Mouse (Mus musculus) hindbrain, embryonic 11.5 days (tissue): ENCODE measurements around the gene Rbmxl1. TPM values are rescaled to one million over a fixed set of nuclear protein-coding genes. Genes with fewer than 3 reads are reported as not detected.
"Not testable (repeated sequence)": the region's sequence is repeated elsewhere in the genome, so short reads cannot be mapped to it uniquely, and the experiment has no call there.

Source experiments
- ATAC-seq: fragments of 200-750 bp; cut with Nextera tagmentation; 2 replicates; pipeline ENCODE4 v1.8.0; 2017; ENCODE audit warnings: mild to moderate bottlenecking, moderate TSS enrichment, moderate library complexity; ENCODE audit not compliant: low FRiP score
- DNase-seq: peaks from one replicate; pipeline ENCODE4 v3.0.0-alpha.2; 2015; ENCODE audit warnings: low spot score
- H3K27ac ChIP-seq: fragments of 300-500 bp; sonication (generic); 2 replicates; pipeline ENCODE4 v1.5.1; 2014; ENCODE audit warnings: mild to moderate bottlenecking, low read depth, low read length
- H3K27me3 ChIP-seq: fragments of 300-500 bp; sonication (generic); 2 replicates; pipeline ENCODE4 v1.6.1; 2014; ENCODE audit warnings: mild to moderate bottlenecking, low read length, moderate library complexity, mixed read lengths; ENCODE audit not compliant: control insufficient read depth, insufficient read depth
- H3K36me3 ChIP-seq: fragments of 300-500 bp; sonication (generic); 2 replicates; pipeline ENCODE4 v1.6.1; 2014; ENCODE audit warnings: mild to moderate bottlenecking, low read length, moderate library complexity, mixed read lengths; ENCODE audit not compliant: control insufficient read depth, insufficient read depth
- H3K4me1 ChIP-seq: fragments of 300-500 bp; sonication (generic); replicated peaks from 2 replicates; pipeline ENCODE4 v1.6.1; 2014; ENCODE audit warnings: low read length, mixed read lengths; ENCODE audit not compliant: control insufficient read depth, insufficient read depth
- H3K4me2 ChIP-seq: fragments of 300-500 bp; sonication (generic); replicated peaks from 2 replicates; pipeline ENCODE4 v1.6.1; 2014; ENCODE audit warnings: mild to moderate bottlenecking, low read depth, low read length
- H3K4me3 ChIP-seq: fragments of 300-500 bp; sonication (generic); 2 replicates; pipeline ENCODE4 v1.5.1; 2014; ENCODE audit warnings: low read depth, low read length
- H3K9ac ChIP-seq: fragments of 300-500 bp; sonication (generic); 2 replicates; pipeline ENCODE4 v1.6.1; 2014; ENCODE audit warnings: low read depth, low read length
- H3K9me3 ChIP-seq: fragments of 300-500 bp; sonication (generic); 2 replicates; pipeline ENCODE4 v1.6.1; 2016; ENCODE audit warnings: low read length; ENCODE audit not compliant: control insufficient read depth
- WGBS: fragments of 180-500 bp; shearing (Covaris S2); extraction: QIAGEN DNeasy Blood & Tissue Kit; methylation state at CpG from one replicate; pipeline ENCODE4 v1.1.7; 2014; 5-methylcytosine and 5-hydroxymethylcytosine counted together
- polyA plus RNA-seq: library from polyadenylated mRNA; unstranded; fragments of >200 nt; fragmentation: Nextera tagmentation; extraction: Ambion mirVana; gene quantifications from 2 replicates; pipeline ENCODE4 v1.2.1, GENCODE M21; 2014

The Rbmxl1 gene
- polyA plus RNA-seq, 1 experiment from 2014 or later, result 362 TPM

GRCm38 (mm10) chr8:78509273-78510031, 754 bp upstream of the Rbmxl1 start, which contains the start of gene Slc10a7:
Slc10a7 (plus strand) TSS chr8:78509346.
- Histone ChIP-seq H3K9me3 (no peaks in the 10 kb centered on the region), H3K27ac (peak within 1 kb of the TSS; percentile 93), H3K9ac (peak within 1 kb of the TSS; percentile 99), H3K4me3 (peak within 1 kb of the TSS; percentile 95), H3K27me3 (no peaks in the 10 kb centered on the region), H3K36me3 (peaks cover 3% of the 10 kb centered on the region), H3K4me2 (peak within 1 kb of the TSS; percentile 89), H3K4me1 (0 out of 2 replicates have a peak, but pooled peaks cover 3% of the 10 kb centered on the region)
- ATAC-seq (peak; percentile 96), DNase-seq (peak; percentile 88)
- WGBS, result under 1% methylated on average over 51 of the region's 51 CpGs

DNA sequence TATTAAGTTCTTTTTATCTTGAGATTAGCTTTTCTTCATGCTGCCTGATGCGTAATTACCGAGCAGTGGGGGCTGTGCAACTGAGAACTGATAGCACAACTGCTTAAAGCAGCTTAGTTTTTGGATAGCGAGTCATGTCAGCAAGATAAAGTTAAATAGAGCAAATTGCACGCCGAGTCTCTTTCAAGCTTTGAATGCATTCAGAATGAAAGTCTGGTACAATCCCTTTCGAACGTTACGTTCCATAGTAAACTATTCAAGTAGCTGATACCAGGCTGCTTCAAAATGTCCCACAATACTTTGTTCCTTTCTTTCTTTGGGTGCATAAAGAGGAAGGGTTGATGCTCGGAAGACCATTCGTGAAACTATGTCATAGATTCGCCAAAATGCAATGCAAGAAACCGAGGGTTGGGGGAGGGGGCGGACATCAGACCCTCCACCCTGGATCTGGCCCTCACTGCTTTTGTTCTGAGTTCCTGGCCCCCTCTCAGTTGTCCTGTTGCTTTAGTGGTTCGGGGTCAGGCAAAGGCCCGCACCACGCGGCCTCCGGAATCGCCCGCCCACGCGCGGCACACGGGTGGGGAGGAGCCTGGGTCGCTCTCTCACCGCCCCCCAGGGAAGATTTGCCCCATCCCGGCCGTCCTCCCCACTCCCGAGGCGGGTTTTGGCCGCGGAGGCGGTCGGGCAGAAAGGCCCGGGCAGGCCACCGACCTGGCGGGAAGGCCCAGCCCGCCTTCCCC, 549 bp downstream of the Rbmxl1 start:
- ATAC-seq (peak; percentile 61), DNase-seq (peak; percentile 75)
- Histone ChIP-seq H3K9ac (peak overlapping the region; percentile 99), H3K4me1 (0 out of 2 replicates have a peak, but pooled peaks cover 3% of the 10 kb centered on the region), H3K36me3 (peaks cover 9% of the 10 kb centered on the region), H3K27ac (peak overlapping the region; percentile 93), H3K9me3 (no peaks in the 10 kb centered on the region), H3K4me2 (peak overlapping the region; percentile 41), H3K4me3 (peak overlapping the region; percentile 95), H3K27me3 (no peaks in the 10 kb centered on the region)
- under 1% methylated on average over 36 of the region's 38 CpGs for WGBS

DNA sequence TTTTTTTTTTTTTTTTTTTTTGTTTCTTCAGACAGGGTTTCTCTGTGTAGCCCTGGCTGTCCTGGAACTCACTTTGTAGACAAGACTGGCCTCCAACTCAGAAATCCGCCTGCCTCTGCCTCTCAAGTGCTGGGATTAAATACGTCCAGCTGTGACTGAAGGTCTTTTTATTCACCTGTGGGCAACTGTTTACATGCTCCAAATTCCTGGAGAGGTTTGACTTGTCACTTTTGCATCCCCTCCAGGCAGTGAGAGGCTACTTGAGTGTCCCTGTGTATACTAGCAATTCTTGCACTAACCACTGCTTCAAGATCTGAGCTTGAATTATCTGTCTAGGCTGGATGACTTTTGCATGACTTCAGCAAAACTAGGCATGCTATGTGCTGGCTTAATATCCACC, 6.0 kb downstream of the Rbmxl1 start:
- Histone ChIP-seq H3K36me3 (peaks cover 9% of the 10 kb centered on the region), H3K4me3 (no peak overlapping the region), H3K9me3 (no peaks in the 10 kb centered on the region), H3K9ac (no peak overlapping the region), H3K27me3 (no peaks in the 10 kb centered on the region), H3K27ac (no peak overlapping the region), H3K4me1 (no peaks in the 10 kb centered on the region), H3K4me2 (no peak overlapping the region)
- DNase-seq, result no peak
- no peak for ATAC-seq
- 81% methylated on average over 2 of the region's 2 CpGs for WGBS

DNA sequence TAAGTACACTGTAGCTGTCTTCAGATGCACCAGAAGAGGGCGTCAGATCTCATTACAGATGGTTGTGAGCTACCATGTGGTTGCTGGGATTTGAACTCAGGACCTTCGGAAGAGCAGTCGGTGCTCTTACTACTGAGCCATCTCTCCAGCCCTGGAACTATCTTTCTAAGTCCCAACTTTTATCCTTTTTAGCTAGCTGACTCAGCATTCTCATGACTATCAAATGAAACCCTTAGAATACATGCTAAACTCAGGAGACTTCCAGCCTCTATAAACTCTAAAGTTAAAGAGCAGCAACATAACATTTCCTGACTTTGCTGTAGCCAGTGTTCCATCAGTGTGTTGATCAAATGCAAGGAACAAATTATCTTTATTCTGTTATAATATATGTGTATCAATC, 12.4 kb downstream of the Rbmxl1 start:
- not testable (repeated sequence) for H3K4me1 ChIP-seq, DNase-seq, H3K27me3 ChIP-seq, H3K27ac ChIP-seq, H3K4me3 ChIP-seq, ATAC-seq, H3K4me2 ChIP-seq, H3K9ac ChIP-seq, H3K9me3 ChIP-seq, H3K36me3 ChIP-seq
- WGBS, result 98% methylated on average over 3 of the region's 3 CpGs

DNA sequence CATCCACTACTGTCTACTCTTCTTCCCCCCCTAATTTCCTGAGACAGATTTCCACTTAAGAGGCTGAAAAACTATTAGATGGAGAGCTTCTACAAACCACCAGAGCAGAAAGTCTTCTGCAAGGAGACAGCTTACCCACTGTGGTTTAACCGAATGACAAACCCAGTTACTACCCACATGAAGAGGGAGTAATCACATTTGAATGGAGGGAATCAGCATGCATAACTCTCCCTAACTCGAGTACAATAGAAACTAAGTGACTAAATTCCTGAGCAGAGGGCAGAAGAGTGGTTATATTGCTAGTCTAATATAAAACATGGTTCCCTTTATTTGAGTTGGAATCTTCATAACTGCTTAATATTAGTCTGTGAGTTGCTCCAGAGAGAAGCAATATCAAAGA, 15.7 kb downstream of the Rbmxl1 start:
- 33% methylated on average over 2 of the region's 2 CpGs for WGBS
- Histone ChIP-seq H3K27me3 (no peaks in the 10 kb centered on the region), H3K9me3 (no peaks in the 10 kb centered on the region), H3K9ac (no peak overlapping the region), H3K27ac (no peak overlapping the region), H3K36me3 (no peaks in the 10 kb centered on the region), H3K4me1 (no peaks in the 10 kb centered on the region), H3K4me2 (no peak overlapping the region), H3K4me3 (no peak overlapping the region)
- ATAC-seq, result no peak
- no peak for DNase-seq

GRCm38 (mm10) chr8:78489733-78490132, 19.0 kb downstream of the Rbmxl1 start:
- no peak overlapping the region for H3K9ac ChIP-seq
- no peaks in the 10 kb centered on the region for H3K36me3 ChIP-seq
- H3K9me3 ChIP-seq, result no peaks in the 10 kb centered on the region
- 82% methylated on average over 3 of the region's 3 CpGs for WGBS
- ATAC-seq (no peak), DNase-seq (no peak)
- no peak overlapping the region for H3K27ac ChIP-seq
- H3K4me1 ChIP-seq, result no peaks in the 10 kb centered on the region
- H3K4me2 ChIP-seq, result no peak overlapping the region
- H3K27me3 ChIP-seq, result no peaks in the 10 kb centered on the region
- H3K4me3 ChIP-seq, result no peak overlapping the region

- Histone ChIP-seq H3K27me3 (no peaks in the 10 kb centered on the region), H3K9me3 (no peaks in the 10 kb centered on the region), H3K4me1 (no peaks in the 10 kb centered on the region), H3K27ac (no peak overlapping the region), H3K4me3 (no peak overlapping the region), H3K9ac (no peak overlapping the region), H3K36me3 (no peaks in the 10 kb centered on the region), H3K4me2 (no peak overlapping the region)
- DNase-seq, result peak; percentile 62
- WGBS, result 57% methylated on average over 6 of the region's 6 CpGs
- no peak for ATAC-seq
These were observed 31.5 kb downstream of the Rbmxl1 start for GRCm38 (mm10) chr8:78477051-78477829.

DNA sequence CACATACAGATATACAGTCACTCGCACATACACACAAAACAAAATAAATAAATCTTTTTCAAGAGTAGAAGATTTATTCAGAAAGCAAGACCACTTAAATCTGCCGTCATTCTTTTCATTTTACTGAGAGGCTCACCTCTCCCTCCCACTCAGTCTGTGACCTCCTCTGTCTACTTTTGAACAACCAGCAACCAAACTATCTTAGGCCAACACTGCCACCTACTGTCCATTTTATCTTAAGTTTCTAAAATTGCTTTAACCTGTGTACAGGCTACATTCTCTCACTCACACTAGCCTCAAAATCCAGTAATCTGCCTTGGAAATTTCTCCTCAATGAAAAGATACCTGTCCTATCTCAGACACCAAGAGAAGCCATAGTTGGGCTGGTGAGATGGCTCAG, 40.8 kb downstream of the Rbmxl1 start:
- Histone ChIP-seq H3K27me3 (no peaks in the 10 kb centered on the region), H3K27ac (no peak overlapping the region), H3K9me3 (no peaks in the 10 kb centered on the region; the same call in 1 of the 2 replicates), H3K4me2 (no peak overlapping the region), H3K4me1 (no peaks in the 10 kb centered on the region), H3K4me3 (no peak overlapping the region), H3K9ac (no peak overlapping the region), H3K36me3 (no peaks in the 10 kb centered on the region)
- DNase-seq (peak; percentile 19), ATAC-seq (no peak)
- WGBS, result 92% methylated on average over 2 of the region's 2 CpGs
